Mouse (Mus musculus) lung, adult 2 months (tissue): ENCODE results near the gene Galns.

Experiments
- CTCF ChIP-seq: fragments of 200-500 bp; IDR thresholded peaks from 2 replicates; pipeline ENCODE4 v1.5.1; 2011; ENCODE audit warnings: mild to moderate bottlenecking, low read length, control low read depth; ENCODE audit not compliant: insufficient read depth
- POLR2A ChIP-seq: fragments of 200-500 bp; IDR thresholded peaks from 2 replicates; pipeline ENCODE4 v1.6.1; 2011; ENCODE audit warnings: low read depth, mild to moderate bottlenecking, control low read depth, low read length, borderline replicate concordance; ENCODE audit errors: extremely low read depth

GRCm38 (mm10) chr8:122568109-122568504 lies 43.2 kb downstream of the Galns start:
- TF ChIP-seq CTCF (no peak), POLR2A (no peak)
